Mouse (Mus musculus): ENCODE measurements at regions not wholly inside any gene's neighbourhood (a gene's known extent, or its start where the extent isn't known, plus 50 kb on each side); places are given as distances from the start of the nearest gene placed in this dataset.
"Not testable (repeated sequence)": the region's sequence is repeated elsewhere in the genome, so short reads cannot be mapped to it uniquely, and the experiment has no call there.

GRCm38 (mm10) chr3:138609749-138610148, 83.8 kb downstream of the Eif4e start:
- no peak for DNase-seq

DNA sequence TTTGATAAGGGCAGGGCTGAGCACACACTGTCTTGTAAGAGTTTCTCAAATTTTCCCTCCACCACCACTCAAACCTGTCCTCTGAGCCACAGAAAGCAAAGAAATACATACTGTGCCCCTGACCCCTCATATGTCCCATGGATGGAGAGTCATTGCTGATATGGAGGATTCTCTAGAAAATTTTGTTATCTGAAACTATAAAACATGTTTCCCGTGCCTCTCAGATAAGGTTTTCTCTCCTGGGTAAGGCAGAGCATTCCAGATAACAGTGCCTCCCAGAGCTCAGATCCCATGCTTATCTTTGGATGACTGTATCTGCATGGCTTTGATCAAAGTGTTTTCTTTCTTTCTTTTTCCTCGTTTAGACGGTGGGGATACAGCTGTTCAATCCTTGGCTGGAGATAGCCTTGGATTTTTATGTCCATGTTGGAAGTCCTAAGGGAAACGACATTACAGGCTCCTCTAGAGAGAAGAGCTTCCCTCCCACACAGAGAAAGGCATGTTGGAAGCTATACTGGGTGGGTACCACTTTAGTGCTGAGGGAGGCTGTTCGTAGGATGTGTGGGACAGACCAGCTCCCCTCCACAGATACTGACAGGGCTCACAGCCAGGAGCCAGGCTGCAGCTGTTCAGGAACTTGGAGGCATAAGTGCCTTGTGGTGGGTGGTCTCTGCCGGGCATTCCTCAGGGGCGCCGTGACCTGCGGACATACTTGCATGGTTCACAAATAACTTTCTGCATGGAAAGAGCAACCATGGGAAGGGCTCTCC, 87.1 kb downstream of the Eif4e start:
- DNase-seq: no peak

DNA sequence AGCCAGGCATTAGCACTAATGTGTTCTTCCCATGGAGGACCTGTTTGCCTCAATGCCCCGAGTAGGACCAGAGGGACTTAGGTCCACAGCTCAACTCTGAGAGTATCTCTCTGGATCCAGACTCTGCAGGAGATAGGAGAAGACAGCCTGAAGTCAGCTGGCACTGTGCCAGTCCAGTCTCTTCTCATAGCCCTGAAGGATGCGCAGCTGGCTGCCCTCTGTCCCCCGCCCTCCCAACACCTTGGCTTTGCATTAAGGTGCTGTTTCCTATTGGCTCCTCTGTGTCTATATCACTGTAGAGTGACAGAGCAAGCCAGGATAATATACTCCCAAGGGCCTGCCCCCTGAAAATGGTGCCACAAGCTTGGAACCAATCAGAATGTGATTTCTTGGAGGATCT, 87.7 kb downstream of the Eif4e start:
- DNase-seq: no peak

DNA sequence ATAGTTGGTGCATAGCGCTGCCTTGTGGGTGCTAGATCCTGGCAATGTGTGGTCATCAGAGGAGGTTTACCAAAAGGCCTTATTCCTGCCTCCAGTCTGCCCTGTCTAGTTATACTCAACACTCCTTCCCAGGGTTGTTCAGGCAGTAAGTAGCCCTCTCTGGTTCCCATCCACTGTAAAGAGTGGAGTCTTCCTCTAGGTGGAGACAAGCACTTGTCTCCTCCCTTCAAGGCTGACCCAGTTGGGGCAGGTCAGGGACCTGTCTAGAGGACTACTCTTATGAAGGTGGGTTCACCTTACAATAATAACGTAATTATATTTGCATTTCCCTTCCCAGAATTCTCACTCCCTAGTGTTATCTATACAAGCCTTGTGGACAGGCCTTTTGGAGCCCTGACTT, 88.9 kb downstream of the Eif4e start:
- DNase-seq: no peak

GRCm38 (mm10) chr3:138620263-138620662, 94.3 kb downstream of the Eif4e start:
- DNase-seq: no peak

GRCm38 (mm10) chr3:138624128-138624527, 98.1 kb downstream of the Eif4e start:
- DNase-seq: no peak

- DNase-seq: peak; percentile 23
Observed at GRCm38 (mm10) chr3:138626230-138626629, 100.3 kb downstream of the Eif4e start.

- no peak for DNase-seq
Observed at GRCm38 (mm10) chr3:138630231-138630630, 104.3 kb downstream of the Eif4e start.

DNA sequence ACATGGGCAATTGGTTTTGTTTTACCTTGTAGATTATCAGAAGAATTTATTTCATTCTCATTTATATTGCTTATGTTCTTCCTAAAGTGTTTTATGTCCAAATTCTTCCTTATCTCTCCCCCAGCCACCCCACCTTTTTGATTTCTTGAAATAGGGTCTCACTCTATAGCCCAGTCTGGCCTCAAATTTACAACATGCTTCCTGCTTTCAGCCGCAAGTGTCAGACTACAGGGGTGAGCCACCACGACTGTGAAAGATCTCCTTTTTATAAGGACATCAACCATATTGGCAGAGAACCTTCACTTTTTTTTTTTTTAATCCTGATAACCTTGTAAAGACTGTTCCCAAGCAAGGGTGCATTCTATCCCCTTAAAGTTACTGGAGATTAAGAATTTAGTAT, 106.1 kb downstream of the Eif4e start:
- DNase-seq: no peak

GRCm38 (mm10) chr3:138642026-138642425, 100.0 kb upstream of the Tspan5 start:
- no peak for DNase-seq

- no peak for DNase-seq
Observed at GRCm38 (mm10) chr3:138643951-138644285, 98.1 kb upstream of the Tspan5 start.

GRCm38 (mm10) chr3:138644286-138644951, 97.6 kb upstream of the Tspan5 start:
- DNase-seq: peak; percentile 21

DNA sequence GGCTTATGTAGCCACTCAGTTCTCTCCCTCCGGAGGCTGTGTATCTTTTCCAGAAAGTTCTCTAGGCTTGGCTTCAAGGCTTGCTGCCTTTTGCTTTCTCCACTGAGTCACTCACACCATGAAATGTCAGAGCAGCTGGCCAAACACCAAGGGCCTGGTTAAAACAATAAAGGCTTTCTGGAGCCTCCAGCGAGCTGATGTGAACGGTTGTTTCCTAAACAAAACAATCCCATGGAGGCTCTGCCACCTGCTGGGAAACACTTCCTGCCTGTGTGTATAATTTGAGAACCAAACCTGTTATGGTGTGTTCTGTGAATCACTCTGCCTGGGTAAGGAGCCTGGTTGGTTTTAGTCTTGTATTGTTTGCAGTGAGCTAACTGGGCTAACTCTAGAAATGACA, 96.7 kb upstream of the Tspan5 start:
- peak; percentile 54 for DNase-seq

- no peak for DNase-seq
Observed at GRCm38 (mm10) chr3:138649699-138650098, 92.3 kb upstream of the Tspan5 start.

DNA sequence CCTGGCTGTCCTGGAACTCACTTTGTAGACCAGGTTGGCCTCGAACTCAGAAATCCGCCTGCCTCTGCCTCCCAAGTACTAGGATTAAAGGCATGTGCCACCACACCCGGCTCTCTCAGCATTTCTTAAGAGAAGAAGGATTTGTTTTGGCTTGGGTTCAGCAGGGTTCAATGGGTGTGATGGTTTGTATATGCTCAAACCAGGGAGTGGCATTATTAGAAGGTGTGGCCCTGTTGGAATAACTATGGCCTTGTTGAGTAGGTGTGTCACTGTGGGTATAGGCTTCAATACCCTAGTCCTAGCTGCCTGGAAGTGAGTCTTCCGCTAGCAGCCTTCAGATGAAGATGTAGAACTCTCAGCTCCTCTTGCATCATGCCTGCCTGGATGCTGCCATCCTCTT, 91.3 kb upstream of the Tspan5 start:
- not testable (repeated sequence) for DNase-seq

DNA sequence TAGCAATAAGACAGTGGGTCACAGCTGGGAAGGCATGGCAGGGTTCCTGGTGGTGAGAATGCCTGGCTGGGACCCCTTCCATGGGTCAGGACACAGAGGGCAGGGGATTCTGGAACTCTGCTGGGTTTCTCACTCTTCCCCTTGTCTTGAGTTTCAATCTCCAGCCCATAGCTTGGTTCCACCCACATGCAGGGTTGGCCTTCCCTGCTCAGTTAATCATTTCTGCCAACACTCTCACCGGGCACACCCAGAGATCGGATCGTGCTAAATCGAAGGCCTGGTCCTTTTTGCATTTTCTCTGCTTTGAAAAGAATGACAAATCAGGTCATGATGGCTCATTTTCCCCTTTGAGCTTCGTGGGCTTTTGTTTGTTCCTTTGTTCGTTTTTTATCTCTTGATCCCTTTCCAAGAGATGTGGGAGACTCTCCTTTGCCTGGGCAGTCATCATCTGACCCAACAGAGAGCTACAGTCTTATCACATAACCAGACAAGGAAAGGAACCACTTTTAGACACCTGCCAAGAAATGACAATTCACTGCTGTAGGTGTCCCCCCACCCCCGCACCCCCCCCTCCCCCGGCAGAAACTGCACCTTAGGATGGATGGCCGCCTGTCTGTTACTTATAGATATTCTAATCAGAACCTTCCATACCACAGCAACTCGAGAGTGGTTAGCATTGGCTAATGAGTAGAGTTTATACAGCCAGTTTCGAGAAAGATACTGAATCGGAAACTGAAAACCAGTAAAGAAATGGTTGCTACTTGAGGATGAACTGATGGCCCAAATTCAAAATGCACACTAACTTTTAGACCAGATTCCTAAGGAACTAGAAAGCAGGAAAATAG, 90.4 kb upstream of the Tspan5 start:
- no peak for DNase-seq

- DNase-seq: no peak
Observed at GRCm38 (mm10) chr3:138652206-138652605, 89.8 kb upstream of the Tspan5 start.

- DNase-seq: no peak
Observed at GRCm38 (mm10) chr3:138652685-138653084, 89.3 kb upstream of the Tspan5 start.

GRCm38 (mm10) chr3:138653549-138654246, 88.3 kb upstream of the Tspan5 start:
- no peak for DNase-seq

- DNase-seq: no peak
Observed at GRCm38 (mm10) chr3:138654610-138655371, 87.2 kb upstream of the Tspan5 start.

GRCm38 (mm10) chr3:138655479-138655878, 86.5 kb upstream of the Tspan5 start:
- DNase-seq: no peak

DNA sequence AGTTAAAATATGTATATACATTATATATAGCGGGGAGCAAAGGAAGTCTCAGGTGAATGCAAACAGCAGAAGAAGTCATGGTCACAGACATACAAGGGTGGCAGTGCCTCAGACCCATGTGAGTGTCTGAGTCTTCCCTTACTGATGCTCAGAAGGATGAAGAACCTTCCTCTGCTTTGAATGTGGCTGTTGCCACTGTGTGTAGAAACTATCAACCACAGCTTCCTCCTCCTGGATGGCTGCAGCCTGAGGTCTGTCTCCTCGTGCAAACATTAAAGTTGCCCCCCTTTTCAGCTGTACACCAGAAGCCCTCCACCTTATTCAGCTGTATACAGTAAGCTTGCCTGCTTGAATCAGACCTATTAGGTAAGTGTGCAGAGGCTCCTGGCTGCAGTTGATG, 79.4 kb upstream of the Tspan5 start:
- DNase-seq: no peak
